Mouse (Mus musculus) forebrain, embryonic 16.5 days (tissue): ENCODE measurements around the gene Dpm2. TPM values are rescaled to one million over a fixed set of nuclear protein-coding genes. Genes with fewer than 3 reads are reported as not detected.

ENCODE experiments used
- ATAC-seq: fragments of 200-750 bp; cut with Nextera tagmentation; 2 replicates; pipeline ENCODE4 v1.8.0; 2017; ENCODE audit warnings: mild to moderate bottlenecking, moderate library complexity
- H3K27ac ChIP-seq: fragments of 300-500 bp; sonication (generic); 2 replicates; pipeline ENCODE4 v1.5.1; 2014; ENCODE audit warnings: low read length, control low read depth
- H3K27me3 ChIP-seq: fragments of 300-500 bp; sonication (generic); replicated peaks from 2 replicates; pipeline ENCODE4 v1.6.1; 2014; ENCODE audit warnings: low read length; ENCODE audit not compliant: control insufficient read depth, insufficient read depth
- H3K36me3 ChIP-seq: fragments of 300-500 bp; sonication (generic); 2 replicates; pipeline ENCODE4 v1.6.1; 2014; ENCODE audit not compliant: control insufficient read depth, insufficient read depth
- H3K4me1 ChIP-seq: fragments of 300-500 bp; sonication (generic); replicated peaks from 2 replicates; pipeline ENCODE4 v1.6.1; 2014; ENCODE audit warnings: low read length; ENCODE audit not compliant: control insufficient read depth, insufficient read depth
- H3K4me2 ChIP-seq: fragments of 300-500 bp; sonication (generic); 2 replicates; pipeline ENCODE4 v1.6.1; 2014; ENCODE audit warnings: mild to moderate bottlenecking, low read length, control low read depth
- H3K4me3 ChIP-seq: fragments of 300-500 bp; sonication (generic); replicated peaks from 2 replicates; pipeline ENCODE4 v1.5.1; 2014; ENCODE audit warnings: mild to moderate bottlenecking, low read length, control low read depth
- H3K9ac ChIP-seq: fragments of 300-500 bp; sonication (generic); replicated peaks from 2 replicates; pipeline ENCODE4 v1.6.1; 2014; ENCODE audit warnings: low read depth, low read length, control low read depth
- H3K9me3 ChIP-seq: fragments of 300-500 bp; sonication (generic); 2 replicates; pipeline ENCODE4 v1.6.1; 2016; ENCODE audit warnings: low read length; ENCODE audit not compliant: control insufficient read depth
- WGBS: fragments of 180-500 bp; shearing (Covaris S2); extraction: QIAGEN DNeasy Blood & Tissue Kit; methylation state at CpG from one replicate; pipeline ENCODE4 v1.1.7; 2014; 5-methylcytosine and 5-hydroxymethylcytosine counted together
- polyA plus RNA-seq: library from polyadenylated mRNA; unstranded; fragments of >200 nt; fragmentation: Nextera tagmentation; extraction: Ambion mirVana; gene quantifications from 2 replicates; pipeline ENCODE4 v1.2.1, GENCODE M21; 2015

Gene Dpm2
- polyA plus RNA-seq, 1 experiment from 2014 or later = 141 TPM

DNA sequence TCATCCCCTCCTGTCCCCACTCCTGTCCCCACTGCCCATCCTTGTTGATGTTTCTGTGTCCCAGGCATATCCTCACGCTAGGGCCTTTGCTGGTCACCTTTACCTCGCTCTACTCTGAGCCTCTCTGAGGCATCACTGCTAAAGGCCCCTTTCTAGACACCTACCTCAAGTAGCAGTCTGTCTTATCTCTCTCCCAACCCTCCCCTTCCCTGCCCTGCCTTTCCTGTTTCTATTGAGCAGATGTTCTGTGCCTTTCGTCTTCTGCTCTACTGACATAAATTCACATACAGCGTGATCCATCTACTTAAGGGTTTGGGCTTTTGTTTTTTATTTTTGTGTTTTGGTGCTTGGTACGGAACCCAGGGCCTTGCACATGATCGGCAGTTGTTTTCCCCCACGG, 14.6 kb upstream of the Dpm2 start:
- H3K4me1 ChIP-seq = peaks cover 11% of the 10 kb centered on the region
- ATAC-seq = no peak
- H3K36me3 ChIP-seq = no peaks in the 10 kb centered on the region
- H3K9ac ChIP-seq = no peak overlapping the region
- H3K27me3 ChIP-seq = no peaks in the 10 kb centered on the region
- H3K4me3 ChIP-seq = no peak overlapping the region
- H3K4me2 ChIP-seq = no peak overlapping the region
- no peak overlapping the region for H3K27ac ChIP-seq
- 77% methylated on average over 7 of the region's 7 CpGs for WGBS
- no peaks in the 10 kb centered on the region for H3K9me3 ChIP-seq

DNA sequence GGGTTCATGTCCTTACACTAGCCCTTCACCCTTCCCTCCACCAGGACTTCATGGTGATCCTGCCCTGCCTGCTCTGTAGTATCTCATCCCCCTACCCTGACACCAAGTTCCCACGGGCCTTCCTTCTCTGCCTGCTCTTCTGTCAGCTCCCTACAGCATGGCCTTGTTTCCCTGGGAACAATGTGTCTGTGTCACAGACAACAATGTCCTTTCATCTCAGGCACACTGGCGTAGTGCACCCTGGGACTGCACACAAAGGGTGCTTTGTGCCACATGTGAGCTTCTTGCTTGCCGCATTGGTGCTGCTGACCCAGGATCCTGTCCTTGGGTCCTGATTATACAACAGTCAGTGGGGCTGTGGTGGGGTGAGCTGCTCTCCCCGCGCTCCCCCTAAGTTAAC, 11.1 kb upstream of the Dpm2 start:
- no peak overlapping the region for H3K4me3 ChIP-seq
- no peaks in the 10 kb centered on the region for H3K27me3 ChIP-seq
- peaks cover 11% of the 10 kb centered on the region for H3K4me1 ChIP-seq
- H3K9ac ChIP-seq = peak overlapping the region; percentile 48
- 1% methylated on average over 5 of the region's 5 CpGs for WGBS
- no peak overlapping the region for H3K4me2 ChIP-seq
- peak overlapping the region; percentile 56 for H3K27ac ChIP-seq
- H3K36me3 ChIP-seq = peaks cover 5% of the 10 kb centered on the region
- peak; percentile 79 for ATAC-seq
- H3K9me3 ChIP-seq = no peaks in the 10 kb centered on the region

DNA sequence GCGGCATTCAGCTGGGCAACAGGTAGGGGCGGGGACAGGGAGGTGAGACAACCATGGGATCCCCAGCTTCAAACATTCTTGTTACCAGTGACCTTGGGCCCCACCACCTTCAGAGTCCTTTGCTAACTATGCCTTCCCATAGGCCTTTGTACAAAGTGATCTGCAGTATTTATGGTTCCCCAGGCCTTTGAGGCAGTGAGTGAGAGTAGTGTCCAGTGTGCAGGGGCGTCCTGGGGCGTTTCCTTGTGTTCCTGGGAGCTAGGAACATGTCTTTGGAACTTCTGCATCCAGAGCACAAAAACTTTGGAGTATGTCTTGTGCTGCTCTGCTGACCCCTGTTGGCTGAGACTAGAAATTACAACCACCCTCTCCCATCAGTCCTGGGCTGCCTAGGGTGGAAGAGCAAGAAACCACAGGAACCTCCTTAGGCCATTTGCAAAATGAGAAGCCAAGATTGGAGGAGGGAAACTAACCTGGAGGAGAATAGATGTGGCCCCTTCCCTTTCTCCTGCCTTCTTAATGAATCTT, 4.1 kb upstream of the Dpm2 start:
- no peak for ATAC-seq
- peaks cover 11% of the 10 kb centered on the region for H3K36me3 ChIP-seq

DNA sequence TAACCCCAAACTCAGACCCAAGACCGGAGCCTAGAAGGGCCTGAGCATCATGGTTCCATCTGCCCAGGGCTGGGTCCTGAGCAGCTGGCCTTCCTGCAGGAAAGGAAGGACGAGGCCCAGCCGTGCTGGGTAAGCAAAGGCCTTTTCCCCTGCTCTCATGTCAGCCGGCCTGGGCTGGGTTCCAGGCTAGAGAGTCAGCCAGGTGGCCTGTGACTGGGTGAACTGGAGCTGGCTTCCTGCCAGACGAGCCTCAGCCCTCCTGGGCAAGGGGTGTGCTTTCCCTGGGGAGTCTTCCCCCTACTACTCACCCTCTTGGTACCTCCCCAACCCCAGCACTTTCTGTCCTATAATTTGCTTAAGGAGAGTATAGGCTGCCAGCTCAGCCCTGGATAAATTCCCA, 2.5 kb upstream of the Dpm2 start:
- no peak for ATAC-seq
- no peak overlapping the region for H3K4me3 ChIP-seq
- no peak overlapping the region for H3K9ac ChIP-seq
- WGBS = 58% methylated on average over 5 of the region's 5 CpGs
- H3K36me3 ChIP-seq = peaks cover 11% of the 10 kb centered on the region
- H3K4me1 ChIP-seq = peaks cover 13% of the 10 kb centered on the region
- no peaks in the 10 kb centered on the region for H3K9me3 ChIP-seq
- H3K27ac ChIP-seq = no peak overlapping the region
- H3K4me2 ChIP-seq = no peak overlapping the region
- no peaks in the 10 kb centered on the region for H3K27me3 ChIP-seq

More for the DNA sequence above, 4.1 kb upstream of the Dpm2 start:
- H3K4me2 ChIP-seq = no peak overlapping the region
- no peaks in the 10 kb centered on the region for H3K9me3 ChIP-seq
- H3K9ac ChIP-seq = no peak overlapping the region
- H3K4me1 ChIP-seq = peaks cover 5% of the 10 kb centered on the region
- H3K27ac ChIP-seq = no peak overlapping the region
- no peaks in the 10 kb centered on the region for H3K27me3 ChIP-seq
- 42% methylated on average over 4 of the region's 4 CpGs for WGBS
- H3K4me3 ChIP-seq = no peak overlapping the region

DNA sequence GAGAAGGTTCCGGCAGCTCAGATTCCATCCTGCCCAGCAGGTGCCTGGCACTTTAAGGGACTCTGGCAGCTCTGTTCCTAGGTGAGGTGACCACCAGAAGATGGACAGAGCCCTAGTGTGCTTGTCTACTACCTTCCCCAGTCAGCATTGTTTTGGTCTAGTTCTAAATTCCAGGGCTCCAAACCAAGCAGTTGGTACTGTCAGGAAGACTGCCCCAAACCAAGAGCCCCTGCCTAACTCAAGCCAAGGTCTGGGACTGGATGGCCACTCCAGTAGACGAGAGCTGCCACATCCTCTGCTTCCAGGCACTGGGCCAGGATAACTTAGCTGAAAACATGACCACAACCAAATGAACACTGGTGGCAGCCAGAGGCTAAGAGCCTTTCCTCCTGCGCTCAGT, 1.7 kb upstream of the Dpm2 start:
- ATAC-seq = no peak
- H3K36me3 ChIP-seq = peaks cover 8% of the 10 kb centered on the region; the same call in 1 of the 2 replicates
- WGBS = 82% methylated on average over 3 of the region's 3 CpGs
- no peak overlapping the region for H3K4me3 ChIP-seq
- no peak overlapping the region for H3K9ac ChIP-seq
- H3K27me3 ChIP-seq = no peaks in the 10 kb centered on the region
- H3K4me1 ChIP-seq = peaks cover 13% of the 10 kb centered on the region
- H3K27ac ChIP-seq = no peak overlapping the region
- no peak overlapping the region for H3K4me2 ChIP-seq
- no peaks in the 10 kb centered on the region for H3K9me3 ChIP-seq

DNA sequence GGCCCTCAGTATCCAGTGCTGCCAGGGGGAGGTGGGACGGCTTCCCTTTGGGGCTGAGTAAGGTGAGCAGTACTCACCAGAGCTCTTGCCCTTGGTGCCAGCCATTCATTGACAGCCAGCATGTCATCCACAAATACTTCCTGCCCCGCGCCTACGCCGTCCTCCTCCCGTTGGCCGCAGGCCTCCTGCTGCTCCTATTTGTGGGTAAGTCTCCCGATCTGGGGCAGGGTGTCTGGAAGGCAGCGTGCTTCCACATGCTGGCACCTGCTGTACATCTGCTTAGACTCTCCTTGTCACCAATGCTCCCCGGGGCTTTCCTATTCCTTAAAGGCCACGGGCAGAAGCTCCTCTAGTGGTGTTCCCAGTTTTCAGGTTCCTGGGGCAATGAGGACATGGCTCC, 1.5 kb downstream of the Dpm2 start:
- no peak overlapping the region for H3K27ac ChIP-seq
- H3K4me1 ChIP-seq = peaks cover 19% of the 10 kb centered on the region
- H3K4me3 ChIP-seq = no peak overlapping the region
- WGBS = 88% methylated on average over 11 of the region's 11 CpGs
- H3K4me2 ChIP-seq = no peak overlapping the region
- H3K9ac ChIP-seq = no peak overlapping the region
- no peak for ATAC-seq
- H3K36me3 ChIP-seq = peaks cover 6% of the 10 kb centered on the region; the same call in 1 of the 2 replicates
- H3K9me3 ChIP-seq = no peaks in the 10 kb centered on the region
- H3K27me3 ChIP-seq = no peaks in the 10 kb centered on the region

DNA sequence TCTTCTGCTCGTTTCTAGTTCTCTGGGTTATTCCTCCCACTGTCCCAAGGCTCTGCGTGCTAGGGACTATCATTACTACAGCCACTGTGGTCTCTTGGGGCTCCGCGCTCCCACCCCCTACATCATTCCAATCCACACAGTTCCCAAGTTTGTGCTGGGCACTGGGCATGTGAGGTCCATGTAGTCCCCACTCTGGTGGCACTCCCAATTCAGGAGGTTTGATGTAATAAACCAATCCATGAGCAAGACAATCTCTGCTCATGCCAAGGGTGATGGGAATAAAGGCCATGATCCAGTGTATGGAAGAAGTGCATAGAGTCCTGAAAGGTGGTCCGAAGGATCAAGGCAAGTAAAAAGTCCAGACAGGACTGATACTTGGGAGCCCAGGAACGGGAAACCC, 3.8 kb downstream of the Dpm2 start, which contains the start of gene Pip5kl1:
Pip5kl1 (plus strand) TSS at position 301 of the 400 bp plus-strand sequence.
- ATAC-seq = no peak
- no peaks in the 10 kb centered on the region for H3K36me3 ChIP-seq
- H3K27ac ChIP-seq = no peak within 1 kb of the TSS
- H3K27me3 ChIP-seq = peaks cover 5% of the 10 kb centered on the region; the same call in 1 of the 2 replicates
- 81% methylated on average over 6 of the region's 6 CpGs for WGBS
- H3K9ac ChIP-seq = peak within 1 kb of the TSS; percentile 63
- peak within 1 kb of the TSS; percentile 99 for H3K4me2 ChIP-seq
- H3K9me3 ChIP-seq = no peaks in the 10 kb centered on the region
- peaks cover 19% of the 10 kb centered on the region for H3K4me1 ChIP-seq
- H3K4me3 ChIP-seq = peak within 1 kb of the TSS; percentile 59

DNA sequence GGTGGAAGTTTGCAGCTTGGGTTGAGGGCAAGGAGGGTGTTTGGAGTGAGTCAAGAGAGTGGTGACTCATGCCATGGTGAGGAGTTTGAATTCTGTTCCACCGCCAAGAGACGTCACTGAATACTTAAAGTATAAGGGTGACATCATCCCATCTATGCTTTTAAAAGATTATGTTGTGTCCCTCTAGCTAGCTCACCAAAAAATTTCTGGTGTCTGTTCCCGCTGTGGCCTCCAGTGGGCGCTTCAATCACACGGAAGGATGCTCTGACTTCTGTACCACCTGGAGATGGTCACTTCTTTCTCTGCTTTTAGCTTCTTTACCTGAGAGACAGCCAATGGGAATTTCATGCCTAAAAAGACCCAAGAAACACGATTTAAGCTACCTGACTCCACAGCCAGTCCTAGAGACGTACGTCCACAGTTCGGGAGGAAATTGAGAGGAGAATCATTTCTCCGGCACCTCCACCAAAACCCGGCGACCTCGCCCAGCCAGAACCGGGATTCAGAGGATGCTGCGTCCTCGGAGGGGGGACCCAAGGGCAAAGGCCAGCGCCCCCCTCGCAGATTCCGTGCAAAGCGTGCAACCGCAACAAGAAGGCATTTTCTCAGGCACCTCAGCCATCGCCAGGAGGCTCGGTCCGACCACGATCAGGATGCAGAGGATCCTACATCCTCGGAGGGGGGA, 4.4 kb downstream of the Dpm2 start:
- WGBS = under 1% methylated on average over 26 of the region's 26 CpGs
- Histone ChIP-seq H3K9me3 (no peaks in the 10 kb centered on the region), H3K9ac (peak overlapping the region; percentile 63), H3K4me2 (peak overlapping the region; percentile 99), H3K4me1 (peaks cover 19% of the 10 kb centered on the region), H3K27ac (no peak overlapping the region), H3K36me3 (no peaks in the 10 kb centered on the region), H3K4me3 (peak overlapping the region; percentile 59), H3K27me3 (peaks cover 8% of the 10 kb centered on the region; the same call in 1 of the 2 replicates)
- peak; percentile 34; the same call in 1 of the 2 replicates for ATAC-seq

DNA sequence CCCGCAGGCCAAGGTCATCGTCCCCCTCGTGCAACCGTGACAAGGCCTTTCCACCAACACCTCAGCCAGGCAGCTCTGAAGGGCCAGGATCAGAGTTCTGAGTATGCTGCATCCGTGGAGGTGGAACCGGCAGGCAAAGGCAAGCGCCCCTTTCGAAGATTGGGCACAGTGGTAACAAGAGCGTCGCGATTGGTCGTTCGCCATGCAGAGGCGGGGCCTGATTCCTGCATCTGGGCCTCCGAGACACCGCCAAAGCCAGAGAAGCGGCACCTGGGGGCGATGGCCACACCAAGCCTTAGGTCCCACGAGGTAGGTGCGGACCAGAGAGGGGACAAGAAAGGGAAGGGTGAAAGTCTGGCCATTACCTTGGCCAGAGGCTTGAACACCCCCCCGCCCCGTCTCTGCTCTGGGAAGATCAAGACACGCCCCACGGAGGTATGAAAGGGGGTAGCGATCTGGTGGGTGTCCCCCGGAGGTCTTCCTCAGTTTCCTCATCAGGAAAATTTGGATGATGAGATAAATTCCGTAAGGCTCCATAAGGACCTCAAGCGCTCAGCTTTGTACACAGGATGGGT, 5.0 kb downstream of the Dpm2 start, which contains the start of gene 9430097D07Rik:
9430097D07Rik (minus strand) TSS at position 99 of the 575 bp plus-strand sequence.
- ATAC-seq = peak; percentile 82
- H3K4me1 ChIP-seq = peaks cover 19% of the 10 kb centered on the region
- H3K4me3 ChIP-seq = peak within 1 kb of the TSS; percentile 59
- no peaks in the 10 kb centered on the region for H3K9me3 ChIP-seq
- peaks cover 8% of the 10 kb centered on the region; the same call in 1 of the 2 replicates for H3K27me3 ChIP-seq
- H3K4me2 ChIP-seq = peak within 1 kb of the TSS; percentile 99
- H3K27ac ChIP-seq = no peak within 1 kb of the TSS
- peak within 1 kb of the TSS; percentile 63 for H3K9ac ChIP-seq
- 3% methylated on average over 28 of the region's 28 CpGs for WGBS
- no peaks in the 10 kb centered on the region for H3K36me3 ChIP-seq
